Mouse (Mus musculus) lung, adult 2 months (tissue): ENCODE data around the gene Dhh. TPM values are rescaled to one million over a fixed set of nuclear protein-coding genes. Genes with fewer than 3 reads are reported as not detected.

ENCODE experiments used
- DNase-seq: peaks from one replicate; pipeline ENCODE4 v3.0.0; 2022
- H3K4me1 ChIP-seq: fragments of 200-500 bp; 2 replicates; pipeline ENCODE4 v1.6.1; 2011; ENCODE audit warnings: low read length; ENCODE audit not compliant: control insufficient read depth, insufficient read depth
- H3K4me3 ChIP-seq: fragments of 200-500 bp; replicated peaks from 2 replicates; pipeline ENCODE3; 2011; ENCODE audit warnings: low read depth, mild to moderate bottlenecking, control low read depth, low read length; ENCODE audit errors: extremely low read depth
- CTCF ChIP-seq: fragments of 200-500 bp; IDR thresholded peaks from 2 replicates; pipeline ENCODE4 v1.5.1; 2011; ENCODE audit warnings: mild to moderate bottlenecking, low read length, control low read depth; ENCODE audit not compliant: insufficient read depth
- POLR2A ChIP-seq: fragments of 200-500 bp; IDR thresholded peaks from 2 replicates; pipeline ENCODE4 v1.6.1; 2011; ENCODE audit warnings: low read depth, mild to moderate bottlenecking, control low read depth, low read length, borderline replicate concordance; ENCODE audit errors: extremely low read depth
- WGBS: fragments of 180-500 bp; shearing (Covaris S2); methylation state at CpG from one replicate; pipeline ENCODE4 v1.1.7; 2018; 5-methylcytosine and 5-hydroxymethylcytosine counted together
- polyA plus RNA-seq: library from polyadenylated mRNA; depleted of rRNA; stranded (reverse); fragments of >200 nt; gene quantifications from 2 replicates; pipeline ENCODE4 v1.2.3, GENCODE M21; 2012; rRNA removed

The Dhh gene
- polyA plus RNA-seq, 1 experiment = 2.8 TPM

DNA sequence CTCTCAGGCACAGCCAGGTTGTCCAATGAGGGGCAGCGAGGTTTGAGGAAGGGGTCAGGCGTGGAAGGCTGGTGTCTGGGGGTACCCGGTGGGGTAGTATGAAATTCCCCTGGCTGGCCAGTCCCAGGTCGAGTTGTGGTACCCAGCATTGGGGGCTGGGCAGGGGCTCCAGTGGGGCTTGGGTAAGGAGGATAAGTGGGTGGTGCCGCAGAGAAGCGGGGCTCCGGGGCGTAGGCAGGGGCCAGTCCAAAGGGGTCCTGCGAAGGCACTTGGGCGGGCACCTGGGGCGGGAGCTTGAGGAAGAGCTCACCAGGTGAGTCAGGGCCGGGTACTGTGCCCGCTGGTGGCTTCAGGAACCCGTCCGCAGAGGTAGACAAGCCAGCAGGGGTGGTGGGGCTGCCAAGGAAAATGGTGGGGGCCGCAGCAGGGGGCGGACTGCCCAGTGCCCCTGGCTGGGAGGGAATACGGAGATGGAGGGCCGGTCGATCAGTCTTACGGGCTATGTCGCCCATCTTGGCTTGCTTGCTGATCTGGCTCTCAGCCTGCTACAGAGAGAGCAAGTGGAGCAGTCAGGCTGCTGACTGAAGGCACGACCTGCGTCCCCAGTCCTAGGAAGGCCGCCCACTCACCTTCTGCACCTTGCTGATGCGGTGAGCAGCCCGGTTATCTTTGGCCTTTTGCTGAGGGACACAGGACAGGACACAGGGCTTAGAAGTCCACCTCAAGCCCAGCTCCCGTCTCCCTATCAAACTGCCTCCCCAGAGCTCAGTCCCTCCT is 45.0 kb downstream of the Dhh start:
- WGBS = 90% methylated on average over 28 of the region's 28 CpGs
- Histone ChIP-seq H3K4me3 (no peak overlapping the region), H3K4me1 (no peaks in the 10 kb centered on the region)
- DNase-seq = no peak
- TF ChIP-seq POLR2A = no peak
- TF ChIP-seq CTCF = no peak

DNA sequence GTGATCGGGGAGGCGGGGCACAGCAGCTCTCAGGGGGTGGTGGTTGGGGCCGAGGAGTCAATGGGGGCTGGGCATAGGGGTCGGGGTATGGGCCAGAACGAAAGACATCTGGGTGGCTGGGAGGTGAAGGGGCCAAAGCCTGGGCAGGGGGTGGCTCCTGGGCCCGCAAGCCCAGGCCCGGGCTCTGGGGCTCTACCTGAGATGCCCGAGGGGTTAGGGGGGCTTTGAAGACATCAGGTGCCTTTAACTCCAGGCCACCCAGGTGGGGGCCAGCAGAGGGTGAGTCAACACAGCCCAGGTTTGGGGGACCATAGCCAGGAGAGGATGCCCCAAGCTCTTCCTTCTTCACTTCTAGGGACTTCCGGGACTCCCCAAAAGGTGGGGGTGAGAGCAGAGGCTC is 45.6 kb downstream of the Dhh start:
- TF ChIP-seq POLR2A (no peak), CTCF (no peak)
- 87% methylated on average over 9 of the region's 9 CpGs for WGBS
- H3K4me1 ChIP-seq = no peaks in the 10 kb centered on the region
- DNase-seq = no peak
- no peak overlapping the region for H3K4me3 ChIP-seq

DNA sequence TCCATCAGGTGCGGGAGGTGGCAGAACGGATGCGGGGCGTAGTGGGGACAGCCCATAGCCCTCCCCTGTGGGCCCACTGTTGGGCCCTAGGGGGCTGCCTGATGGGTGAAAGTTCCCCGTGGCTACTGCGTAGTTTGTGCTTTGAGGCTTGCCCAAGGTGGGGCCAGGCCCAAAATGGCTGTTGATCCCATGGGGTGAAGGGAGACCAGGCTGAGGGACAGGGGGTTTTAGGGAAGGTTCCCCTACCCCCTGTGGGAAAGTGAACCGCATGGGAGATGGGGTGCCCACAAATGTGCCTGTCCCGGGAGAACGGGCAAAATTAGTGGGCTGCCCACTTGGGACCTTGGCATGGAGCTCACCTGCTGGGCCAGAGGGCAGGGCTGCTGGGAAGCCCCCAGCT is 46.3 kb downstream of the Dhh start:
- no peaks in the 10 kb centered on the region for H3K4me1 ChIP-seq
- WGBS = 93% methylated on average over 9 of the region's 9 CpGs
- TF ChIP-seq POLR2A (no peak), CTCF (no peak)
- H3K4me3 ChIP-seq = no peak overlapping the region
- no peak for DNase-seq

DNA sequence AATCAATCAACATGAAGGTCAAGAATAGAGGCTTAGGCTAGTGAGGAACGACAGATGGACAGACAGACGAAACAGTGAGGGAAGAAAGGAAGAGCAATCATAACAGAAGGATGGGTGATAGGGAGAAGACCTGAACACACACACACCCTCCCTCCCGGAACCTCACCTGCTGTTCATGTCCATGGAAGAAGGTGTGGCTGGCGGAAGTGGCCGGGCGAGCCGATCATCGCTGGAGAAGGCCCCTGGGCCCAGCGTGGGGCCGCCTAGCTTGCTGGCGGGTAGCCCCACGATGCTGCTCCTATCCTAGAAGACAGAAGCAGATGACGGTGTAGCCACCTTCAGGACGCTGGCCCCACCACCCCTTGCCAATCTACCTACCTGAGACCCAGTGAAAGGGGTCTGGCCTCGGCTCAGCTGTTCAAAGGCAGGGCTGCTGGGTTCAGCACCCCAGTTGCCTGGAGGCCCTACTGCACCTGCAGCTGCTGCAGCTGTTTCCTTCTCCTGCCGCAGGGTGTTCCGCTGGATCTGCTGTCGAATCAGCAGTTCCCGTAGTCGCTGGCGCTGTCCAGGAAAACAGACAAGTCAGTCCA is 47.0 kb downstream of the Dhh start:
- H3K4me3 ChIP-seq = no peak overlapping the region
- H3K4me1 ChIP-seq = no peaks in the 10 kb centered on the region
- no peak for DNase-seq
- TF ChIP-seq CTCF = no peak
- no peak for TF ChIP-seq POLR2A
- 88% methylated on average over 21 of the region's 21 CpGs for WGBS

DNA sequence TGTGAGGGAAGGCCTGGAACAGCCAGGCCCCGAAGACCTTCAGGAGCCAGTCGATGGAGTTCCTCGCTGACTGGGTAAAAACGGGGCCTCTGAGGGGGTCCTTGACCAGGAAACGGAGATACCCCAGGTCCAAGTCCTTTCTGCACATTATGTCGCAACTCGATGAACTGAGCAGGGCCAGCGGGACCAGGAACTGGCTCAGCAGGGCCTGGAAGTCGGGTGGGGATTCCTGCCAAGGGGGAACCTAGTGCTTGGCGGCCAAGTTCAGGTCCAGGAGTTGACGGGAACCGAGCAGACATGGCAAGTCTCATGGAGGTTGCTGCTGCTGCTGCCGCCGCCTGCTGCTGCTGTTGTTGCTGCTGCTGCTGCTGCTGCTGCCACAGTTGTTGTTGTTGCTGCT is 47.7 kb downstream of the Dhh start:
- Histone ChIP-seq H3K4me3 (no peak overlapping the region), H3K4me1 (no peaks in the 10 kb centered on the region)
- no peak for DNase-seq
- TF ChIP-seq CTCF (no peak), POLR2A (no peak)
- 80% methylated on average over 14 of the region's 14 CpGs for WGBS

DNA sequence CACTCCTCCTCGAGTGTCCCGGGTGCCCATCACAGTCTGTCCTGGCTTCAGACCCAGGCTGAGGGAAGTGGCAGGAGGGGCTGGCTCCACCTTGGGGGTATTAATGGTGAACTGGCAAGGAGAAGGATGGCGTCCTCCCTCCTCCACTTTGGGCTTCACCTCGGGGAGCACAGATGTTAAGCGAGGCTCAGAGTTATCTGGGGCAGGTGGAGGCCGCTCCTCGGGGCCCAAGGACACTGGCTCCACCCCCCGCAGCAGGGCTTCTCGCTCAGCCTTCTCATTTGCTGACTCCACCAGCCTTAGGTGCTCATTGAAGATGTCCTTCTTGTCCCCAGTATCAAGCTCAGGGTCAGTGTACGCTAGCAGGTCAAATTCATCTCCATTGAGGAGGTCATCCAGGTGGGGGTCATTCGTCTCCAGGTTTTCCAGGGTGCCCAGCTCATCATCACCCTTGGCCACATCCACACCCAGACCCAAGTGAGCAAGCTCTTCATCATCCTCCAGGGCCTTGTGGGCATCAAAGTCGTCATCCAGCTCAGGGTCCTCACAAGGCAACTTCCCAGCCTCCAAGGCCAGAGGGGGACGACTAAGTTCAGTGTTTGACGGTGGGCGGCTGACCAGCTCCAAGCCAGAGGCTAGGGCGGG is 48.3 kb downstream of the Dhh start:
- Histone ChIP-seq H3K4me3 (no peak overlapping the region), H3K4me1 (no peaks in the 10 kb centered on the region)
- TF ChIP-seq POLR2A (no peak), CTCF (no peak)
- 83% methylated on average over 16 of the region's 16 CpGs for WGBS
- no peak for DNase-seq

DNA sequence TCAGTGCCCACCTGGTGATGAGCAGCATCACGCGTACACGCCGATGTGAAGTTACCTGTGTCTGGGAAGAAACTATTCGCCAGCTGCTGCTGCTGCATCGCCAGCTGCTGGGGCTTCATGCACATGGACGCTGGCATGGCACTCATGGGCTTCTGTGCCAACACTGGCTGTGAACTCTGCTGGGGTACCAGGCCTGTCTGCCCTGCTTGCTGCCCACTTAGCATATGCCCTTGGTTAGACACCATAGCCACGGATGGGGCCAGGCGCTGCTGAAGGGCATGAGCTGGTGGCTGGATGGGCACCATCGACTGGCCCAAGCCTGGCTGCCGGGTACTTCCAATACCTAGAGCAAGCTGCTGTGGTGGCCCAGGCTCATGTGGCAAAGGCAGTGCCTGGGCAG is 49.2 kb downstream of the Dhh start:
- 95% methylated on average over 11 of the region's 11 CpGs for WGBS
- DNase-seq = no peak
- Histone ChIP-seq H3K4me1 (no peaks in the 10 kb centered on the region), H3K4me3 (no peak overlapping the region)
- TF ChIP-seq CTCF (no peak), POLR2A (no peak)

DNA sequence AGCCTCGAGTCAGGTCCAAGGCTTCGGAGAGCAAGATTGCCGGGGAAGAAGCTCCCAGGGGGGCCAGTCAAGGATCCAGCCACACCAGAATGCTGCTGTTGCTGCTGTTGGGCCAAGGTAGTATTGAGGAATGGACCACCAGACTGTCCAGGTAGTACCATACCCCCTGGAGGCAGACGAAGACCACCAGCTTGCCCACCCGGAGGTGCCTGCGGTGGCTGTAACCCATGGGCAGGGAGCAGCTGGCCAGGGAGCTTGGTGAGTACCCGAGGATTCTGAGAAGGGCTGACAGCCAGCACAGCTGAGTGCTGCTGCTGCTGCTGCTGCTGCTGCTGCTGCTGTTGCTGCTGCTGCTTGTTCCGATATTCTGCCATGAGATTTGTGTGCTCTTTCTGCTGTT is 52.2 kb downstream of the Dhh start:
- TF ChIP-seq POLR2A = no peak
- TF ChIP-seq CTCF = no peak
- Histone ChIP-seq H3K4me3 (no peak overlapping the region), H3K4me1 (no peaks in the 10 kb centered on the region)
- DNase-seq = no peak
- 81% methylated on average over 8 of the region's 8 CpGs for WGBS

DNA sequence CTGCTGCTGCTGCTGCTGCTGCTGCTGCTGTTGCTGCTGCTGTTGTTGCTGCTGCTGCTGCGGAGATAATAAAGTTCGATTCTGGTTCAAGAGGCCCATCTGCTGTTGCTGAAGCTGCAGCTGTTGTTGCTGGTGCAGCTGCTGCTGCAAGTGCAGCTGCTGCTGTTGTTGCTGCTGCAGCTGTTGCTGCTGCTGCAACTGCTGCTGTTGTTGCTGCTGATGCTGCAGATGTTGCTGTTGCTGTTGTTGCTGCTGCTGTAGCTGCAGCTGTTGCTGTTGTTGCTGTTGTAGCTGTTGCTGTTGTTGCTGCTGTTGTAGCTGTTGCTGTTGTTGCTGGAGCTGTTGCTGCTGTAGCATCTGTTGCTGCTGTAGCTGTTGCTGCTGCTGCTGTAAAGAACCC is 53.2 kb downstream of the Dhh start:
- no peaks in the 10 kb centered on the region for H3K4me1 ChIP-seq
- no peak overlapping the region for H3K4me3 ChIP-seq
- 92% methylated on average over 2 of the region's 2 CpGs for WGBS
- DNase-seq = no peak
- TF ChIP-seq POLR2A (no peak), CTCF (no peak)

DNA sequence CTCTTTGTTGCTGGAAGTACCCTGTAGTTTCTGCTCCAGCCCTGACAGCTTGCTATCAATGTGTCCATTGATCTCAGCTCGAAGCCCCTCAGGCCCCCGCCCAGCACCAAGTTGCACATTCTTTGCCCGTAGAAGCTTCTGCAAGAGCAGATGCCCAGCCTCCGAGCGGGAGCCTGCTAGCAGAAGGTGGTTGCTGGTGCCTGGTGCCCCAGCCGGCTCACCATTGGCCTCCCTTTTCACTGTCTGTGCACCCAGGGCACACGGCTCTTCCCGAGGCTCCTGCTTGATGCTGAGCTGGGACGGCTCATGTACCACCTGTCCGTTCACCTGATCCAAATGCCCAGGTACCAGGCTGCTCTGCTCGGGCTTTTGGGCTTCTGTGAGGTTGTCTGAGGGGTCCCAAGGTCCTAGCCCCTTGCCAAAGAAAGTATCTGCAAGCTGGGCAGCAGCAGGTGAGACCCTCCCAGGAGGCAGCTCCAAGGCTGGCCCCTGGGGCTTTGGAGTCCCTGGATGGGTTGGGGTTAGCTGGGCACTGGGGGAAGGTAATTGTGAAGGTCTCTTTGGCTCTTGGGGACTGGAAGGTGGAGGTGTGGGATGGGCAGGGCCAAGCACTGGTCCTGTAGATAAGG is 54.6 kb downstream of the Dhh start:
- TF ChIP-seq CTCF (no peak), POLR2A (no peak)
- 93% methylated on average over 11 of the region's 11 CpGs for WGBS
- DNase-seq = no peak
- H3K4me3 ChIP-seq = no peak overlapping the region
- H3K4me1 ChIP-seq = no peaks in the 10 kb centered on the region

Other genes starting within 250 kb of the Dhh start
- 28.4 and 38.9 TPM in 2 replicates for gene Ddx23, start 235.6 kb downstream of the Dhh start, polyA plus RNA-seq
- gene Rnd1, start 221.1 kb downstream of the Dhh start, polyA plus RNA-seq = 19.6 and 23.6 TPM in 2 replicates
- gene Ccdc65, start 190.3 kb downstream of the Dhh start, polyA plus RNA-seq = 3.1 and 3.6 TPM in 2 replicates
- gene Fkbp11, start 170.3 kb downstream of the Dhh start, polyA plus RNA-seq = 11.1 and 12.5 TPM in 2 replicates
- 110 and 166 TPM in 2 replicates for gene Arf3, start 135.3 kb downstream of the Dhh start, polyA plus RNA-seq
- gene Wnt10b, start 120.4 kb downstream of the Dhh start, polyA plus RNA-seq = 21.8 and 37.4 TPM in 2 replicates
- gene Wnt1, start 108.7 kb downstream of the Dhh start, polyA plus RNA-seq = not detected in 2 replicates
- gene Ddn, start 89.0 kb downstream of the Dhh start, polyA plus RNA-seq = 0.21 and 0.31 TPM in 2 replicates
- 51.0 and 62.8 TPM in 2 replicates for gene Prkag1, start 67.0 kb downstream of the Dhh start, polyA plus RNA-seq
- gene Kmt2d, start 27.3 kb downstream of the Dhh start, polyA plus RNA-seq = 24.7 and 36.0 TPM in 2 replicates
- 5.4 and 5.6 TPM in 2 replicates for gene Rhebl1, start 4.0 kb downstream of the Dhh start, polyA plus RNA-seq
- 56.0 and 72.1 TPM in 2 replicates for gene Lmbr1l, start 19.7 kb upstream of the Dhh start, polyA plus RNA-seq
- 1,081 and 1,265 TPM in 2 replicates for gene Tuba1b, start 36.0 kb upstream of the Dhh start, polyA plus RNA-seq
- gene Gm49450, start 55.0 kb upstream of the Dhh start, polyA plus RNA-seq = 0.17 and 298 TPM in 2 replicates
- gene Tuba1a, start 55.2 kb upstream of the Dhh start, polyA plus RNA-seq = 617 and 959 TPM in 2 replicates
- gene Tuba1c, start 131.4 kb upstream of the Dhh start, polyA plus RNA-seq = 72.7 and 91.7 TPM in 2 replicates
- gene Prph, start 156.6 kb upstream of the Dhh start, polyA plus RNA-seq = 0.71 and 1.0 TPM in 2 replicates
- gene Troap, start 176.0 kb upstream of the Dhh start, polyA plus RNA-seq = 0.84 and 1.3 TPM in 2 replicates
- gene C1ql4, start 189.3 kb upstream of the Dhh start, polyA plus RNA-seq = not detected in 2 replicates
- gene Dnajc22, start 194.6 kb upstream of the Dhh start, polyA plus RNA-seq = 0.23 and 0.53 TPM in 2 replicates
- 7.1 and 10.6 TPM in 2 replicates for gene Spats2, start 227.4 kb upstream of the Dhh start, polyA plus RNA-seq